Mouse (Mus musculus) forebrain, postnatal 0 days (tissue): Measurements from ENCODE around the gene Barx1. TPM values are rescaled to one million over a fixed set of nuclear protein-coding genes. Genes with fewer than 3 reads are reported as not detected.

Source experiments
- ATAC-seq: fragments of 200-750 bp; cut with Nextera tagmentation; 2 replicates; pipeline ENCODE4 v1.8.0; 2017; ENCODE audit warnings: mild to moderate bottlenecking, moderate library complexity
- DNase-seq: peaks from one replicate; pipeline ENCODE4 v3.0.0-alpha.2; 2015
- H3K27ac ChIP-seq: fragments of 300-500 bp; sonication (generic); 2 replicates; pipeline ENCODE4 v1.5.1; 2014; ENCODE audit warnings: low read depth, mild to moderate bottlenecking, antibody characterized with exemption, low read length, moderate library complexity, mixed read lengths
- H3K27me3 ChIP-seq: fragments of 300-500 bp; sonication (generic); 2 replicates; pipeline ENCODE4 v1.6.1; 2014; ENCODE audit warnings: mild to moderate bottlenecking, low read length, mixed read lengths; ENCODE audit not compliant: insufficient read depth
- H3K36me3 ChIP-seq: fragments of 300-500 bp; sonication (generic); 2 replicates; pipeline ENCODE4 v1.6.1; 2014; ENCODE audit warnings: mild to moderate bottlenecking, moderate library complexity; ENCODE audit not compliant: insufficient read depth
- H3K4me1 ChIP-seq: fragments of 300-500 bp; sonication (generic); 2 replicates; pipeline ENCODE4 v1.6.1; 2014; ENCODE audit warnings: antibody characterized with exemption; ENCODE audit not compliant: insufficient read depth
- H3K4me2 ChIP-seq: fragments of 300-500 bp; sonication (generic); 2 replicates; pipeline ENCODE4 v1.6.1; 2014; ENCODE audit warnings: low read depth, mild to moderate bottlenecking, moderate library complexity
- H3K4me3 ChIP-seq: fragments of 300-500 bp; sonication (generic); 2 replicates; pipeline ENCODE4 v1.5.1; 2014; ENCODE audit warnings: low read depth, low read length, mixed read lengths
- H3K9ac ChIP-seq: fragments of 300-500 bp; sonication (generic); 2 replicates; pipeline ENCODE4 v1.6.1; 2014; ENCODE audit warnings: mild to moderate bottlenecking
- H3K9me3 ChIP-seq: fragments of 300-500 bp; sonication (generic); 2 replicates; pipeline ENCODE4 v1.6.1; 2016; ENCODE audit warnings: low read length
- CTCF ChIP-seq: sonication (generic); IDR thresholded peaks from 2 replicates; pipeline ENCODE4 v1.5.1; 2016; ENCODE audit warnings: antibody characterized with exemption, control low read depth, low read depth
- WGBS: fragments of 180-500 bp; shearing (Covaris S2); extraction: QIAGEN DNeasy Blood & Tissue Kit; methylation state at CpG from one replicate; pipeline ENCODE4 v1.1.7; 2014; 5-methylcytosine and 5-hydroxymethylcytosine counted together
- polyA plus RNA-seq: library from polyadenylated mRNA; unstranded; fragments of >200 nt; fragmentation: Nextera tagmentation; extraction: Ambion mirVana; gene quantifications from 2 replicates; pipeline ENCODE4 v1.2.1, GENCODE M21; 2015
- total RNA-seq: library from RNA; depleted of rRNA; stranded (reverse); fragments of >200 nt; gene quantifications from 2 replicates; pipeline ENCODE4 v1.2.3, GENCODE M21; 2014

Barx1 gene
- total and polyA plus RNA-seq, 2 experiments from 2014 or later, result not detected

- Histone ChIP-seq H3K27ac (no peak overlapping the region), H3K4me2 (no peak overlapping the region), H3K9me3 (no peaks in the 10 kb centered on the region), H3K9ac (no peak overlapping the region), H3K36me3 (no peaks in the 10 kb centered on the region), H3K4me1 (no peaks in the 10 kb centered on the region), H3K4me3 (no peak overlapping the region), H3K27me3 (peaks cover 76% of the 10 kb centered on the region)
- DNase-seq (no peak), ATAC-seq (no peak)
- TF ChIP-seq CTCF, result no peak
- 3% methylated on average over 4 of the region's 4 CpGs for WGBS
Observed at GRCm38 (mm10) chr13:48667461-48667860, 4.7 kb downstream of the Barx1 start.

GRCm38 (mm10) chr13:48668091-48668975, 5.5 kb downstream of the Barx1 start:
- Histone ChIP-seq H3K4me1 (no peaks in the 10 kb centered on the region), H3K4me2 (peak overlapping the region; percentile 30; the same call in 1 of the 2 replicates), H3K27ac (no peak overlapping the region), H3K9ac (no peak overlapping the region), H3K27me3 (peaks cover 83% of the 10 kb centered on the region), H3K9me3 (no peaks in the 10 kb centered on the region), H3K36me3 (no peaks in the 10 kb centered on the region), H3K4me3 (0 out of 2 replicates have a peak overlapping the region, but pooled peaks have one; percentile 2)
- WGBS, result 2% methylated on average over 33 of the region's 33 CpGs
- TF ChIP-seq CTCF, result no peak
- ATAC-seq (no peak), DNase-seq (peak; percentile 26)

DNA sequence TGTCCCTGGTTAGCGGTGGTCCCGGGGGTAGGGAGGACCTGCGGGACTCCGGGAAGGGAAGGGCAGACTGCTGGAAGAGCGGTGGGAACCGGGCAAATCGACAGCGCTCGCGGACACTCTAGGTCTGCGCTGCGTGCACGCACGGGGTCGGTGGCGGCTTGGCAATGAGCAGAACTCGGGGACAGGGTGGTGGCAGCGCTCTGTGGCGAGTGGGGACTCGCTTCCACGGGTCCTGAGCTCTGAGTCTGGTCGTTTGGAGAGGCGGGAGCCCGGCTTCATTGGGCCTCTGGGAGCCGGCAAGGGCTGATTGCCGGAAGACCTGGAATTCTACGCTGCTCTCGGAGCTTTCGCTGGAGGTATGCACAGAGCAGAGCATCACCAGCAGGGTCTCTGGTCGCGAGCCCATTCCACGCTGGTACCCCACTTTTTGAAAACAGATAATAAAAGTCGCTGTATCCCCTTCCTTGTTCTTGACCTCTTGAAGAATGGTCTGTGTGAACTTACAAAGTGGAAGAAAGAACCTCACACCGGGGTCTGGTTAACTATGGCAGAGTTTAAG, 6.3 kb downstream of the Barx1 start:
- ATAC-seq (no peak), DNase-seq (no peak)
- no peaks in the 10 kb centered on the region for H3K9me3 ChIP-seq
- peak overlapping the region; percentile 30 for H3K4me2 ChIP-seq
- no peaks in the 10 kb centered on the region for H3K36me3 ChIP-seq
- TF ChIP-seq CTCF, result no peak
- H3K27ac ChIP-seq, result no peak overlapping the region
- H3K9ac ChIP-seq, result no peak overlapping the region
- no peaks in the 10 kb centered on the region for H3K4me1 ChIP-seq
- 0 out of 2 replicates have a peak overlapping the region, but pooled peaks have one; percentile 2 for H3K4me3 ChIP-seq
- WGBS, result 1% methylated on average over 34 of the region's 34 CpGs
- peaks cover 84% of the 10 kb centered on the region for H3K27me3 ChIP-seq

GRCm38 (mm10) chr13:48672312-48672840, 9.6 kb downstream of the Barx1 start:
- Histone ChIP-seq H3K9ac (peak overlapping the region; percentile 25; the same call in 1 of the 2 replicates), H3K9me3 (no peaks in the 10 kb centered on the region), H3K36me3 (no peaks in the 10 kb centered on the region), H3K4me2 (peak overlapping the region; percentile 44), H3K27ac (no peak overlapping the region), H3K4me3 (peak overlapping the region; percentile 26), H3K4me1 (no peaks in the 10 kb centered on the region), H3K27me3 (peaks cover 66% of the 10 kb centered on the region)
- peak; percentile 39 for DNase-seq
- ATAC-seq, result peak; percentile 14; the same call in 1 of the 2 replicates
- 3% methylated on average over 24 of the region's 24 CpGs for WGBS
- TF ChIP-seq CTCF, result no peak

DNA sequence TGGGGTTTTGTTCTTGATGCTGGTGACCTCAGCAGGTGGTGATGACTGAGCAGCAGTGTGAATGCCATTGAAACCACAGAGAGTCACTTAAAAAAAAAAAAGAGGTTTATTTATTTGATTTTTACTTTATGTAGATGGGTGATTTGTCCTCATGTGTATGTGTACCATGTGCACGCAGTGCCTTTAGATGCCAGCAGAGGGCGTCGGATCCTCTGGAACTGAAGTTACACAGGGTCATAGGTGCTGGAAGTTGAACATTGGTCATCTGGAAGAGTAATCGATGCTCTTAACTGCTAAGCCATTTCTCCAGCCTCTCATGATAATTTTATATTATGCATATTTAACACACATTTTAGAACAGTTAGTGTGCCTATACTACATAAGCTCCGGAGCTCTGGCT, 11.8 kb downstream of the Barx1 start:
- ATAC-seq (no peak), DNase-seq (no peak)
- H3K27ac ChIP-seq, result no peak overlapping the region
- H3K4me2 ChIP-seq, result no peak overlapping the region
- no peaks in the 10 kb centered on the region for H3K4me1 ChIP-seq
- H3K9me3 ChIP-seq, result no peaks in the 10 kb centered on the region
- no peaks in the 10 kb centered on the region for H3K36me3 ChIP-seq
- TF ChIP-seq CTCF, result peak; percentile 14; the same call in 1 of the 2 replicates
- no peak overlapping the region for H3K9ac ChIP-seq
- H3K27me3 ChIP-seq, result peaks cover 51% of the 10 kb centered on the region
- no peak overlapping the region for H3K4me3 ChIP-seq
- 86% methylated on average over 5 of the region's 5 CpGs for WGBS

GRCm38 (mm10) chr13:48679351-48679750, 16.6 kb downstream of the Barx1 start:
- DNase-seq (no peak), ATAC-seq (no peak)
- TF ChIP-seq CTCF, result no peak
- Histone ChIP-seq H3K4me1 (no peaks in the 10 kb centered on the region), H3K9me3 (no peaks in the 10 kb centered on the region), H3K27me3 (peaks cover 8% of the 10 kb centered on the region; the same call in 1 of the 2 replicates), H3K9ac (no peak overlapping the region), H3K4me3 (no peak overlapping the region), H3K36me3 (no peaks in the 10 kb centered on the region), H3K4me2 (no peak overlapping the region), H3K27ac (no peak overlapping the region)
- WGBS, result 29% methylated on average over 1 of the region's 1 CpGs

- Histone ChIP-seq H3K27ac (no peak overlapping the region), H3K9me3 (no peaks in the 10 kb centered on the region), H3K4me3 (no peak overlapping the region), H3K27me3 (no peaks in the 10 kb centered on the region), H3K9ac (no peak overlapping the region), H3K4me2 (no peak overlapping the region), H3K36me3 (no peaks in the 10 kb centered on the region), H3K4me1 (no peaks in the 10 kb centered on the region)
- DNase-seq (no peak), ATAC-seq (no peak)
- TF ChIP-seq CTCF, result 0 out of 2 replicates have a peak, but pooled peaks have one; percentile 16
- 49% methylated on average over 5 of the region's 5 CpGs for WGBS
Observed at GRCm38 (mm10) chr13:48686666-48687065, 23.9 kb downstream of the Barx1 start.
